Mouse (Mus musculus): ENCODE results near the gene Pex26. TPM values are rescaled to one million over a fixed set of nuclear protein-coding genes. Genes with fewer than 3 reads are reported as not detected.

Pex26 gene
- total and polyA plus RNA-seq, 3 experiments = 2.8 to 3.3 (median 3.2) TPM

DNA sequence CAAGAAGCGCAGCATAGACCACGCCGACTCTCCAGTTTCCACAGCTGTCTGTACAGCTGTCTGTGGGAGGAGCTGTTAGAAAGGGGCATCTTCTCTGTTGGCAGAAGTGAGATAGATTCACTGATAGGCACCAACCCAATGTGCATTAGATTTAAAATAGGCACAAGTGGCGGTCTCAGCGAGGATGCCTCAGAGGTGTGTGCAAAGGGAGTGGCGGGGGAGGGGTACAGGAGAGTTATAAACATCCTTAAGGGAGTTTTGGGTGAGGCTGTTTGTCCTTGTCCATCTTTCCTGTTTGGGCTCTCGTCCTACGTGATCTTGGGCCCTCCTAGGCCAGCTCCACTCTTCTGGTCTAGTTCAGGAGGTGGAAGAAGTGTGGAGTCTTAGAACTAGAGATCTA, 45.0 kb downstream of the Pex26 start:
- Histone ChIP-seq H3K9ac (ENCODE audit: insufficient read depth, low read depth) (no peak overlapping the region), H3K79me2 (replicated peaks; ENCODE audit: control insufficient read depth, extremely low read depth, insufficient read depth, poor library complexity, severe bottlenecking) (no peaks in the 10 kb centered on the region), H3K4me1 (ENCODE audit: control insufficient read depth in 1 of 2, insufficient read depth in 2 of 2) (peaks cover 12 to 56% of the 10 kb centered on the region in 2 experiments), H3K27ac (ENCODE audit: insufficient read depth, low read depth) (no peak overlapping the region), H3K9me3 (replicated peaks; ENCODE audit: low read length) (no peaks in the 10 kb centered on the region), H3K4me2 (ENCODE audit: insufficient read depth, low read depth, poor library complexity, severe bottlenecking) (no peak overlapping the region), H3K36me3 (replicated peaks in 1 of 2; ENCODE audit: control insufficient read depth in 1 of 2, insufficient read depth in 1 of 2, low read length in 1 of 2) (no peaks in the 10 kb centered on the region), H3K27me3 (replicated peaks) (no peaks in the 10 kb centered on the region), H3K4me3 (replicated peaks in 1 of 3; ENCODE audit: low read depth in 2 of 3, low read length in 2 of 3, poor library complexity in 1 of 3) (no peak overlapping the region)
- TF ChIP-seq ZMIZ1 (IDR thresholded peaks at IDR 0.05; ENCODE audit: low read depth, low read length) (no peak), SIN3A (IDR thresholded peaks at IDR 0.05; ENCODE audit: low read length) (no peak), MEF2A (IDR thresholded peaks at IDR 0.05; ENCODE audit: borderline replicate concordance, low read depth, low read length) (no peak), ZKSCAN1 (IDR thresholded peaks at IDR 0.05; ENCODE audit: borderline replicate concordance, low read depth, low read length) (no peak), UBTF (IDR thresholded peaks at IDR 0.05; ENCODE audit: low read depth, low read length) (no peak), CHD1 (IDR thresholded peaks at IDR 0.05; ENCODE audit: low read depth, low read length) (no peak), ZNF384 (IDR thresholded peaks at IDR 0.05; ENCODE audit: low read depth, low read length) (no peak), E2F4 (IDR thresholded peaks at IDR 0.05; ENCODE audit: insufficient replicate concordance, low read depth, low read length) (no peak), SMC3 (IDR thresholded peaks at IDR 0.05; ENCODE audit: low read depth, low read length) (no peak), BHLHE40 (IDR thresholded peaks at IDR 0.05; ENCODE audit: low read depth, low read length) (no peak), EP300 (IDR thresholded peaks at IDR 0.05; ENCODE audit: low read length) (no peak), IRF4 (IDR thresholded peaks at IDR 0.05; ENCODE audit: low read depth, low read length) (no peak)
- in situ Hi-C loops (cut with MboI; ENCODE audit: low pct_ligation_motif_present, low pct_unique_long_range_greater_than_20kb, low sequenced_read_pairs) (no loop called here), dilution Hi-C loops (cut with MboI; ENCODE audit: extremely low pct_ligation_motif_present, extremely low pct_unique_long_range_greater_than_20kb, low sequenced_read_pairs) (no loop called here)
- DNase-seq (ENCODE audit: extremely low read depth) = no peak

DNA sequence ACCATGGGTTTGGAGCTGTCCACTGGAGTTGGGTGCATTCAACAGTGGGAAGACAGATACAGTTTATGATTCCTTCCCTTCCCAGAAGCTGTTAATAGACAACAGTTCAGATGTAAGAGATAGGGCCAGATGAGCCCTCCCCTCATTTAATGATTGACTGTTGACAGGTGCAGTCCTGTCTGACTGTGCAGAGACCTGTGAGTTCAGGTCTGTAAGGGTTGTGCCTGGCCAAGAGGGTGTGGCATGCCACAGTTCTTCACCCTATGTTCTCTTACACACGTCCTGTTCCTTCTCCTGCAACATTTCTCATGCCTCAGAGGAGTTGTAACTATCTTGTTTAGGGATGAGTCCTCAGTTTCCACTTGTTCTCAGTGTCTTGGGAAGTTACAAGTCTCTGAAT, 49.2 kb downstream of the Pex26 start:
- H3K27me3 ChIP-seq (replicated peaks) = peaks cover 2% of the 10 kb centered on the region
- peaks cover 0 to 16% of the 10 kb centered on the region in 2 experiments; a peak in 2 of 4 replicates for H3K4me1 ChIP-seq (ENCODE audit: control insufficient read depth in 1 of 2, insufficient read depth in 2 of 2)
- H3K4me3 ChIP-seq (replicated peaks in 1 of 3; ENCODE audit: low read depth in 2 of 3, low read length in 2 of 3, poor library complexity in 1 of 3) = no peak overlapping the region
- DNase-seq (ENCODE audit: extremely low read depth) = no peak
- H3K36me3 ChIP-seq (replicated peaks in 1 of 2; ENCODE audit: control insufficient read depth in 1 of 2, insufficient read depth in 1 of 2, low read length in 1 of 2) = no peaks in the 10 kb centered on the region
- no peaks in the 10 kb centered on the region for H3K79me2 ChIP-seq (replicated peaks; ENCODE audit: control insufficient read depth, extremely low read depth, insufficient read depth, poor library complexity, severe bottlenecking)
- dilution Hi-C loops (cut with MboI; ENCODE audit: extremely low pct_ligation_motif_present, extremely low pct_unique_long_range_greater_than_20kb, low sequenced_read_pairs) (no loop called here), in situ Hi-C loops (cut with MboI; ENCODE audit: low pct_ligation_motif_present, low pct_unique_long_range_greater_than_20kb, low sequenced_read_pairs) (loop anchor here (5.0 kb wide), 1 partner anchor 45 kb away; no protein-coding TSS in a partner anchor)
- no peak overlapping the region for H3K9ac ChIP-seq (ENCODE audit: insufficient read depth, low read depth)
- no peaks in the 10 kb centered on the region for H3K9me3 ChIP-seq (replicated peaks; ENCODE audit: low read length)
- H3K27ac ChIP-seq (ENCODE audit: insufficient read depth, low read depth) = no peak overlapping the region
- no peak overlapping the region for H3K4me2 ChIP-seq (ENCODE audit: insufficient read depth, low read depth, poor library complexity, severe bottlenecking)
- no peak for TF ChIP-seq GABPA (IDR thresholded peaks at IDR 0.05; ENCODE audit: insufficient replicate concordance, low read depth, low read length)

DNA sequence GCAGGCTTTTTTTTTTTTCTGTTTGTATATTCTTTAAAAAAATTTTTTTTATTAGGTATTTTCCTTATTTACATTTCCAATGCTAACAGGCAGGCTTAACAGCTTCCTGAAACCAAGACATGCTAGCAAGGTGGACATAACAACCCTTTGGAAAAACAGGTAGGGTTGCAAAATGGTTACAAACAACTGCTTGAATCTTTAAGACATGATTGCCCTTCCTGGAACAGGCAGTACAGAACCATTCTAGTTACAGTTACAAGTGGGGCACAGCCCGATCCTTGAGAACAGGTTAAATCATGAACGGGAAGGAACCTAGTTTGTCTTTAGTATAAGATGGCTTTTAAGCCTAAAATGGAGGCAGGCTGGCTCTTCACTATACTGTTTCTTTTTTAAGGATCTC, 52.9 kb downstream of the Pex26 start:
- dilution Hi-C loops (cut with MboI; ENCODE audit: extremely low pct_ligation_motif_present, extremely low pct_unique_long_range_greater_than_20kb, low sequenced_read_pairs) = no loop called here

More for the DNA sequence above, 52.9 kb downstream of the Pex26 start:
- H3K36me3 ChIP-seq (replicated peaks in 1 of 2; ENCODE audit: control insufficient read depth in 1 of 2, insufficient read depth in 1 of 2, low read length in 1 of 2) = no peaks in the 10 kb centered on the region
- no peaks in the 10 kb centered on the region for H3K9me3 ChIP-seq (replicated peaks; ENCODE audit: low read length)
- no peaks in the 10 kb centered on the region for H3K4me1 ChIP-seq (ENCODE audit: control insufficient read depth in 1 of 2, insufficient read depth in 2 of 2)
- TF ChIP-seq KAT2A (IDR thresholded peaks at IDR 0.05; ENCODE audit: insufficient replicate concordance, low read length) (no peak), RAD21 (IDR thresholded peaks at IDR 0.05; ENCODE audit: low read depth, low read length) (no peak), SIN3A (IDR thresholded peaks at IDR 0.05; ENCODE audit: low read length) (no peak), BHLHE40 (IDR thresholded peaks at IDR 0.05; ENCODE audit: low read depth, low read length) (no peak), NRF1 (IDR thresholded peaks at IDR 0.05; ENCODE audit: low read depth, low read length) (no peak), CHD1 (IDR thresholded peaks at IDR 0.05; ENCODE audit: low read depth, low read length) (no peak), SMC3 (IDR thresholded peaks at IDR 0.05; ENCODE audit: low read depth, low read length) (no peak), TCF12 (IDR thresholded peaks at IDR 0.05; ENCODE audit: low read depth, low read length) (no peak), CHD2 (IDR thresholded peaks at IDR 0.05; ENCODE audit: low read length) (no peak), MAFK (IDR thresholded peaks at IDR 0.05; ENCODE audit: insufficient replicate concordance, low read length) (no peak), EP300 (IDR thresholded peaks at IDR 0.05; ENCODE audit: low read length) (no peak), MAX (IDR thresholded peaks at IDR 0.05; ENCODE audit: low read length) (no peak), USF2 (conservative IDR thresholded peaks at IDR 0.05; ENCODE audit: low read depth, low read length) (no peak), MEF2A (IDR thresholded peaks at IDR 0.05; ENCODE audit: borderline replicate concordance, low read depth, low read length) (no peak)
- H3K9ac ChIP-seq (ENCODE audit: insufficient read depth, low read depth) = no peak overlapping the region
- H3K27ac ChIP-seq (ENCODE audit: insufficient read depth, low read depth) = no peak overlapping the region
- H3K27me3 ChIP-seq (replicated peaks) = peaks cover 2% of the 10 kb centered on the region
- H3K4me2 ChIP-seq (ENCODE audit: insufficient read depth, low read depth, poor library complexity, severe bottlenecking) = no peak overlapping the region
- H3K79me2 ChIP-seq (replicated peaks; ENCODE audit: control insufficient read depth, extremely low read depth, insufficient read depth, poor library complexity, severe bottlenecking) = no peaks in the 10 kb centered on the region
- no peak overlapping the region for H3K4me3 ChIP-seq (replicated peaks in 1 of 3; ENCODE audit: low read depth in 2 of 3, low read length in 2 of 3, poor library complexity in 1 of 3)
- in situ Hi-C loops (cut with MboI; ENCODE audit: low pct_ligation_motif_present, low pct_unique_long_range_greater_than_20kb, low sequenced_read_pairs) = no loop called here
- no peak for DNase-seq (ENCODE audit: extremely low read depth)
